Mouse (Mus musculus): Measurements from ENCODE around the gene 6430531B16Rik. TPM values are rescaled to one million over a fixed set of nuclear protein-coding genes. Genes with fewer than 3 reads are reported as not detected.

The 6430531B16Rik gene
- polyA plus RNA-seq, 1 experiment from 2014 or later, result not detected

DNA sequence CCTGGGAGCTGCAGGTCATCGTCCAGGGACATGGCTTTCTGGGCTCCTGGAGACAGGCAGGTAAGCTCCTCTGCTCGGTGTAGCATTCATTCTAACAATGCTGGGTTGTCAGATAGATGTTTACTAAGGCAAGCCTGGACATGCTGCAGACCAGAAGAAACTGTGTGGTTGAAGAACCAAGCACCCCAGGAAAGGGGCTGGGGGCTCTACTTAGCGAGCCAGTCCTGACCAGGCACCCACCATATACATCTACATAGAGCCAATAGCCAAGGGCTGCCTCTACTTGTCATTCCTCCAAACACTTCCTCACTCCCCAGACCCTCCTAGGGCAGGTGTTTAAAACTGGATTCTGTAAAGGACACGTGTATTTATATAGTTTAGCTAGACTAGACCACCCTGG is 15.6 kb upstream of the 6430531B16Rik start:
- Histone ChIP-seq H3K9me3 (ENCODE audit: control insufficient read depth, low read length) (no peaks in the 10 kb centered on the region), H3K36me3 (ENCODE audit: control insufficient read depth, insufficient read depth, low read length) (peaks cover 10% of the 10 kb centered on the region; the same call in 1 of the 2 replicates), H3K27ac (ENCODE audit: low read depth, low read length) (no peak overlapping the region), H3K4me2 (no peak overlapping the region), H3K9ac (ENCODE audit: low read depth, low read length) (no peak overlapping the region), H3K27me3 (replicated peaks; ENCODE audit: control insufficient read depth, insufficient read depth, low read length) (no peaks in the 10 kb centered on the region), H3K4me3 (ENCODE audit: low read depth, low read length) (no peak overlapping the region), H3K4me1 (replicated peaks; ENCODE audit: control insufficient read depth, insufficient read depth, low read length) (no peaks in the 10 kb centered on the region)
- no peak for ATAC-seq (replicated peaks; ENCODE audit: low FRiP score)
- 77% methylated on average over 4 of the region's 4 CpGs for WGBS
- no peak for DNase-seq (ENCODE audit: low spot score)

GRCm38 (mm10) chr7:139993532-139993931 is 15.0 kb upstream of the 6430531B16Rik start:
- Histone ChIP-seq H3K4me2 (no peak overlapping the region), H3K9me3 (ENCODE audit: control insufficient read depth, low read length) (no peaks in the 10 kb centered on the region), H3K4me3 (ENCODE audit: low read depth, low read length) (no peak overlapping the region), H3K9ac (ENCODE audit: low read depth, low read length) (no peak overlapping the region), H3K4me1 (replicated peaks; ENCODE audit: control insufficient read depth, insufficient read depth, low read length) (no peaks in the 10 kb centered on the region), H3K36me3 (ENCODE audit: control insufficient read depth, insufficient read depth, low read length) (peaks cover 4% of the 10 kb centered on the region; the same call in 1 of the 2 replicates), H3K27ac (ENCODE audit: low read depth, low read length) (no peak overlapping the region), H3K27me3 (replicated peaks; ENCODE audit: control insufficient read depth, insufficient read depth, low read length) (no peaks in the 10 kb centered on the region)
- WGBS, result 86% methylated on average over 6 of the region's 6 CpGs
- ATAC-seq (replicated peaks; ENCODE audit: low FRiP score) (no peak), DNase-seq (ENCODE audit: low spot score) (no peak)

DNA sequence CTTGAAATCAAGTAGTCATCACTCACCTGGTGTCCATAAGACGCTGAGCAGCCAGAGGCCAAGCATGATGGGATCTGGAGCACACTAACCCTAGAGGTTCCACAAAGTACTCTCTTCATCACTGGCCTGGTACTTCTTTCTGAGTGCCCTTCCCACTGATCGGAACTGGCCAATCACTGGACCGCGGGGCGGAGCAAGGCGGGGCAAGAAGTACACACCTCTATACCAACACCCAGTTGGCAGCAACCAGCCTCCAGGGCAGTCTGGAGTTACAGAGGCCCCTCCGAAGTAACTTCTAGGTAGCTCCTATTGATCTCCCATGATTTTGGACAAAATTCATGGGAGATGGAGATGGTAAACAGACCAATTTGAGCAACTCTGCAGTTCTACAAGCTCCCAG is 13.9 kb upstream of the 6430531B16Rik start, which contains the start of gene Adam8:
Gene Adam8, minus strand, starts transcription at position 157 of the 400 bp plus-strand sequence.
- no peaks in the 10 kb centered on the region for H3K36me3 ChIP-seq (ENCODE audit: control insufficient read depth, insufficient read depth, low read length)
- ATAC-seq (replicated peaks; ENCODE audit: low FRiP score) (peak; percentile 73), DNase-seq (ENCODE audit: low spot score) (no peak)
- H3K9ac ChIP-seq (ENCODE audit: low read depth, low read length), result no peak within 1 kb of the TSS
- no peaks in the 10 kb centered on the region for H3K9me3 ChIP-seq (ENCODE audit: control insufficient read depth, low read length)
- no peak within 1 kb of the TSS for H3K27ac ChIP-seq (ENCODE audit: low read depth, low read length)
- H3K27me3 ChIP-seq (replicated peaks; ENCODE audit: control insufficient read depth, insufficient read depth, low read length), result no peaks in the 10 kb centered on the region
- H3K4me1 ChIP-seq (replicated peaks; ENCODE audit: control insufficient read depth, insufficient read depth, low read length), result no peaks in the 10 kb centered on the region
- 25% methylated on average over 7 of the region's 7 CpGs for WGBS
- H3K4me2 ChIP-seq, result no peak within 1 kb of the TSS
- H3K4me3 ChIP-seq (ENCODE audit: low read depth, low read length), result no peak within 1 kb of the TSS

DNA sequence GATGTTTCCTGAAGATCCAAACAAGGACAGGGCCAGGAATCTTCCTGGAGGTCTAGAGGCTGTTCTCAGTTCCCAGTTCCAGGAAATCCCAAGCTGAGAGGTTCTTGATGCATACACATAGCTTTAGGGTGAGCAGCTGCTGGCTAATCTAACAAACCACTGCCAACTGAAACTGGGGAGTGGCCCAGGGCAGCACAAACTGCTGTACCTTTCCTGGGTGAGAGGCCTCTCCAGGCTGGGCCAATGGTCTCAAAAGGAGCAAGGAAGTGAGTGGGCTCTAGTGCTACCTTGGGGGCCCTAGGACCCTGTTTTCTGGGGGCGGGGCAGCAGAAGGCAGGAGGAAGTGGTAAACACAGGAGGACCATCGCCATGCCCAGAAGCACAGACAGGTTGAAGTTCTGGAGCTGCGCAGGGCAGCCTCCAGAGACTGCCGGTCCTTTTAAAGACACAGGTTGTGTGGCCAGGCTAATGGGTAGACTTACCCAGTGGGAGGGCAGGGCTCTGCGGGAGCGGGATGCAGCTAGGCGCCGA is 12.4 kb upstream of the 6430531B16Rik start:
- no peak overlapping the region for H3K4me2 ChIP-seq
- no peak for ATAC-seq (replicated peaks; ENCODE audit: low FRiP score)
- H3K27me3 ChIP-seq (replicated peaks; ENCODE audit: control insufficient read depth, insufficient read depth, low read length), result no peaks in the 10 kb centered on the region
- no peak overlapping the region for H3K4me3 ChIP-seq (ENCODE audit: low read depth, low read length)
- H3K4me1 ChIP-seq (replicated peaks; ENCODE audit: control insufficient read depth, insufficient read depth, low read length), result no peaks in the 10 kb centered on the region
- H3K27ac ChIP-seq (ENCODE audit: low read depth, low read length), result no peak overlapping the region
- no peaks in the 10 kb centered on the region for H3K9me3 ChIP-seq (ENCODE audit: control insufficient read depth, low read length)
- no peak for DNase-seq (ENCODE audit: low spot score)
- H3K36me3 ChIP-seq (ENCODE audit: control insufficient read depth, insufficient read depth, low read length), result no peaks in the 10 kb centered on the region
- WGBS, result 59% methylated on average over 8 of the region's 8 CpGs
- H3K9ac ChIP-seq (ENCODE audit: low read depth, low read length), result no peak overlapping the region

GRCm38 (mm10) chr7:139988272-139988671 is 9.7 kb upstream of the 6430531B16Rik start:
- H3K9me3 ChIP-seq (ENCODE audit: control insufficient read depth, low read length), result no peaks in the 10 kb centered on the region
- WGBS, result 77% methylated on average over 9 of the region's 9 CpGs
- H3K4me3 ChIP-seq (ENCODE audit: low read depth, low read length), result no peak overlapping the region
- H3K27me3 ChIP-seq (replicated peaks; ENCODE audit: control insufficient read depth, insufficient read depth, low read length), result no peaks in the 10 kb centered on the region
- no peak overlapping the region for H3K27ac ChIP-seq (ENCODE audit: low read depth, low read length)
- no peak overlapping the region for H3K4me2 ChIP-seq
- DNase-seq (ENCODE audit: low spot score) (no peak), ATAC-seq (replicated peaks; ENCODE audit: low FRiP score) (no peak)
- H3K36me3 ChIP-seq (ENCODE audit: control insufficient read depth, insufficient read depth, low read length), result no peaks in the 10 kb centered on the region
- no peak overlapping the region for H3K9ac ChIP-seq (ENCODE audit: low read depth, low read length)
- H3K4me1 ChIP-seq (replicated peaks; ENCODE audit: control insufficient read depth, insufficient read depth, low read length), result no peaks in the 10 kb centered on the region

DNA sequence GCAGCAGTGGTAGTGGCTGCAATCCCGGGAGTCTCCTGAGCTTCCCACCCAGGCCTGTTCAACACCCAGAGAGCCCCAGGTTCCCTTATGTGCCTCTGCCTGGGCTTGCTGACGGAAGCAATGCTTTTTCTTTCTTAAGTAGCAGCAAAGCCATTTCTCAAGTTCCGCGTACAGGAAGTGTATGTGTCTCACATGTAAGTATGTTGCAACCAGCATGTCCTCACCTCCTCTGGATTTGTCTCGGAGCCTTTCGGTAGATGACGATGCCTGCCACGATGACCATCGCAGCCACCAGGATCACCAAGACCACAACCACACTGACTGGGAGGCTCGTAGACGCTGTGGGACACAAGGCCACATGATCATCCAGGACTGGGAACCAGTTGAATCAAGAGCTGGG is 6.0 kb upstream of the 6430531B16Rik start:
- ATAC-seq (replicated peaks; ENCODE audit: low FRiP score) (no peak), DNase-seq (ENCODE audit: low spot score) (no peak)
- no peak overlapping the region for H3K27ac ChIP-seq (ENCODE audit: low read depth, low read length)
- H3K4me2 ChIP-seq, result no peak overlapping the region
- H3K9ac ChIP-seq (ENCODE audit: low read depth, low read length), result no peak overlapping the region
- no peaks in the 10 kb centered on the region for H3K27me3 ChIP-seq (replicated peaks; ENCODE audit: control insufficient read depth, insufficient read depth, low read length)
- no peaks in the 10 kb centered on the region for H3K9me3 ChIP-seq (ENCODE audit: control insufficient read depth, low read length)
- no peaks in the 10 kb centered on the region for H3K4me1 ChIP-seq (replicated peaks; ENCODE audit: control insufficient read depth, insufficient read depth, low read length)
- WGBS, result 83% methylated on average over 11 of the region's 11 CpGs
- H3K36me3 ChIP-seq (ENCODE audit: control insufficient read depth, insufficient read depth, low read length), result no peaks in the 10 kb centered on the region
- no peak overlapping the region for H3K4me3 ChIP-seq (ENCODE audit: low read depth, low read length)

DNA sequence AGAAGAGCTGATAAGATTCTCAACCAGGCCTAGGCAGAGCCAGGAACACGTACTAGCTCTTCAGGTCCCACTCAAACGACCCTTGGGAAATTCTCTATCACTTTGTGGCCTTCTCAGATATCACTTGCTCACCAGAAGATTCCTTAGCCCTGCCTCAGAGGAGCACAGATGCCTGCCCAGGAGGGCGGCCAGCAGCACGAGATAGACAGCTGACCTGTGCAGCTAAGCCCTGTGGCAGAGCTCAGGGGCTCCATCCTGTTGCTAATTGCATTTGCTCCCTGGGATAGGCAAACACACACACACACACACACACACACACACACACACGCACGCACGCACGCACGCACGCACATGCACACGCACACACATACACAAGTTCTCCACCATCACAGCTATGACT is 3.5 kb upstream of the 6430531B16Rik start:
- no peak overlapping the region for H3K4me3 ChIP-seq (ENCODE audit: low read depth, low read length)
- DNase-seq (ENCODE audit: low spot score) (no peak), ATAC-seq (replicated peaks; ENCODE audit: low FRiP score) (no peak)
- H3K27ac ChIP-seq (ENCODE audit: low read depth, low read length), result no peak overlapping the region
- H3K4me1 ChIP-seq (replicated peaks; ENCODE audit: control insufficient read depth, insufficient read depth, low read length), result no peaks in the 10 kb centered on the region
- H3K36me3 ChIP-seq (ENCODE audit: control insufficient read depth, insufficient read depth, low read length), result no peaks in the 10 kb centered on the region
- WGBS, result 74% methylated on average over 11 of the region's 11 CpGs
- H3K9ac ChIP-seq (ENCODE audit: low read depth, low read length), result no peak overlapping the region
- H3K4me2 ChIP-seq, result no peak overlapping the region
- H3K27me3 ChIP-seq (replicated peaks; ENCODE audit: control insufficient read depth, insufficient read depth, low read length), result peaks cover 3% of the 10 kb centered on the region; the same call in 1 of the 2 replicates
- H3K9me3 ChIP-seq (ENCODE audit: control insufficient read depth, low read length), result no peaks in the 10 kb centered on the region

GRCm38 (mm10) chr7:139980778-139981177 is 2.2 kb upstream of the 6430531B16Rik start:
- H3K27me3 ChIP-seq (replicated peaks; ENCODE audit: control insufficient read depth, insufficient read depth, low read length), result peaks cover 3% of the 10 kb centered on the region; the same call in 1 of the 2 replicates
- H3K4me1 ChIP-seq (replicated peaks; ENCODE audit: control insufficient read depth, insufficient read depth, low read length), result no peaks in the 10 kb centered on the region
- WGBS, result 54% methylated on average over 3 of the region's 3 CpGs
- no peak overlapping the region for H3K9ac ChIP-seq (ENCODE audit: low read depth, low read length)
- no peak overlapping the region for H3K4me3 ChIP-seq (ENCODE audit: low read depth, low read length)
- H3K4me2 ChIP-seq, result no peak overlapping the region
- ATAC-seq (replicated peaks; ENCODE audit: low FRiP score) (no peak), DNase-seq (ENCODE audit: low spot score) (no peak)
- H3K27ac ChIP-seq (ENCODE audit: low read depth, low read length), result no peak overlapping the region
- no peaks in the 10 kb centered on the region for H3K36me3 ChIP-seq (ENCODE audit: control insufficient read depth, insufficient read depth, low read length)
- H3K9me3 ChIP-seq (ENCODE audit: control insufficient read depth, low read length), result no peaks in the 10 kb centered on the region

DNA sequence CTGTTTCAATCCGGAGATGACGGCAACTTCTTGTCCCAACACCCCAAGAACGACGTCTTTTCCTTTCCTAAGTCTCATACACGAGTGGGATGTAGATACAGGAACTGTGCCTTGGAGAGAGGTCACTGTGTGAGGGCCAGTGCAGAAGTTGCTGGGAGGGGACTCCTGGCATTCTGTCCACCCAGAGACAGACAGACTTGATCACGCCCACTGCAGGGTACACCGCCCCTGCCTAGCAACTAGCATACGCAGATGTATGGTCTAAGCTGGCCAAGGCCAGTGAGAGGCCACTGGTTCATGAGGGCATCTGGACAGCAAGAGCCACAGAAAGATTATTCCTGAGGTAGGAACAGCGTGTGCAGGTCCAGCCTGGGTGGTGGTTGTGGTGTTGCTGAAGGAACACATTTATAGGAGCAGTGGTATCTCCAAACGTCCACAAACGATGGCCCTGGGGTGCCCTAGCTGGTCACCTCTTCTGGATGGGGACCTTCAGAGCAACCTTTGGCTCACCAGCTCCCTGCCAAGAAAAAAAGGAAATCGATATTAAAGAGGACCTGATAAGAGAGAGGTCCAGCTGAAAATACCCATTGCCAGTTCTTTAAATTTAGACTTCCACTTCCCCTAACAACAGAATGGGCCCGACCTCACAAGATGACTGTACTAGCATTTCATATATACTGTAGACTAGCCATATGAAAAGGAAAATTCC is 610 bp upstream of the 6430531B16Rik start:
- no peaks in the 10 kb centered on the region for H3K9me3 ChIP-seq (ENCODE audit: control insufficient read depth, low read length)
- H3K4me2 ChIP-seq, result peak overlapping the region; percentile 71
- no peaks in the 10 kb centered on the region for H3K4me1 ChIP-seq (replicated peaks; ENCODE audit: control insufficient read depth, insufficient read depth, low read length)
- peak; percentile 22; the same call in 1 of the 2 replicates for ATAC-seq (replicated peaks; ENCODE audit: low FRiP score)
- H3K4me3 ChIP-seq (ENCODE audit: low read depth, low read length), result peak overlapping the region; percentile 51; the same call in 1 of the 2 replicates
- no peak overlapping the region for H3K27ac ChIP-seq (ENCODE audit: low read depth, low read length)
- 39% methylated on average over 13 of the region's 13 CpGs for WGBS
- DNase-seq (ENCODE audit: low spot score), result no peak
- H3K27me3 ChIP-seq (replicated peaks; ENCODE audit: control insufficient read depth, insufficient read depth, low read length), result peaks cover 3% of the 10 kb centered on the region; the same call in 1 of the 2 replicates
- no peaks in the 10 kb centered on the region for H3K36me3 ChIP-seq (ENCODE audit: control insufficient read depth, insufficient read depth, low read length)
- H3K9ac ChIP-seq (ENCODE audit: low read depth, low read length), result no peak overlapping the region
